Mouse (Mus musculus): Measurements from ENCODE around the gene Zic2. TPM values are rescaled to one million over a fixed set of nuclear protein-coding genes. Genes with fewer than 3 reads are reported as not detected.

Zic2 gene
- polyA plus RNA-seq, 1 experiment from 2014 or later, result 6.8 TPM

- no peak overlapping the region for H3K9ac ChIP-seq (replicated peaks)
- peaks cover 26% of the 10 kb centered on the region for H3K4me1 ChIP-seq
- peak overlapping the region; percentile 47; the same call in 1 of the 2 replicates for H3K4me3 ChIP-seq (replicated peaks)
- no peaks in the 10 kb centered on the region for H3K36me3 ChIP-seq
- peaks cover 57% of the 10 kb centered on the region for H3K27me3 ChIP-seq (replicated peaks)
- H3K27ac ChIP-seq (replicated peaks), result no peak overlapping the region; the same call in 1 of the 2 replicates
- H3K4me2 ChIP-seq, result peak overlapping the region; percentile 59
- H3K9me3 ChIP-seq (replicated peaks), result no peaks in the 10 kb centered on the region
- no peak for ATAC-seq (ENCODE audit: low FRiP score)
- 3% methylated on average over 13 of the region's 13 CpGs for WGBS
Observed at GRCm38 (mm10) chr14:122472161-122472560, 3.1 kb upstream of the Zic2 start.

DNA sequence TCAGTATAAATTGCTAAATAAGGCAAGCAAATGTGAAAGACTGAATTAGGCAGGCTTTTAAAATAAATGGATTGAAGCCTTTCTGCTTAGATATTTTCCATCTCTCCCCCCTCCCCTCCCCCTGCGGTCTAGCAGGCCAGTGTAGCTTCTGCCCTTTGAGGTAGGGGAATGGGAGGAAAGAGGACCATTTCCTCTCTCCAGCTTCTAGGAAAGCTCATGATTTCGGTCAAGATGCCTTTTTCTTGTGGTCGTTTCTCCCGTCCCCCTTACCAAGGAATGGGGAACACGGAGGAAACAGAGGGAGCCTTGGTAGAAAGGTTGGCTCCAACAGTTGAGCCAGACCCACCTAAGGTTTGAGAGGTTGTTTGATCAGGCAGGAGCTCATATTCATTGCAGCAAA lies 2.6 kb upstream of the Zic2 start:
- Histone ChIP-seq H3K36me3 (no peaks in the 10 kb centered on the region), H3K4me1 (peaks cover 26% of the 10 kb centered on the region), H3K9me3 (replicated peaks) (no peaks in the 10 kb centered on the region), H3K4me2 (peak overlapping the region; percentile 59), H3K9ac (replicated peaks) (no peak overlapping the region), H3K27me3 (replicated peaks) (peaks cover 53% of the 10 kb centered on the region), H3K27ac (replicated peaks) (peak overlapping the region; percentile 28; the same call in 1 of the 2 replicates), H3K4me3 (replicated peaks) (peak overlapping the region; percentile 47)
- ATAC-seq (ENCODE audit: low FRiP score), result no peak
- WGBS, result 11% methylated on average over 5 of the region's 5 CpGs

GRCm38 (mm10) chr14:122473211-122473751 lies 2.0 kb upstream of the Zic2 start:
- peaks cover 50% of the 10 kb centered on the region for H3K27me3 ChIP-seq (replicated peaks)
- no peaks in the 10 kb centered on the region for H3K36me3 ChIP-seq
- H3K4me2 ChIP-seq, result peak overlapping the region; percentile 59
- H3K27ac ChIP-seq (replicated peaks), result peak overlapping the region; percentile 60
- no peaks in the 10 kb centered on the region for H3K9me3 ChIP-seq (replicated peaks)
- no peak for ATAC-seq (ENCODE audit: low FRiP score)
- H3K9ac ChIP-seq (replicated peaks), result no peak overlapping the region
- 5% methylated on average over 17 of the region's 17 CpGs for WGBS
- H3K4me1 ChIP-seq, result peaks cover 26% of the 10 kb centered on the region
- H3K4me3 ChIP-seq (replicated peaks), result peak overlapping the region; percentile 47

GRCm38 (mm10) chr14:122474041-122474890 lies 969 bp upstream of the Zic2 start:
- peak overlapping the region; percentile 49 for H3K9ac ChIP-seq (replicated peaks)
- no peaks in the 10 kb centered on the region for H3K36me3 ChIP-seq
- ATAC-seq (ENCODE audit: low FRiP score), result peak; percentile 75
- H3K27ac ChIP-seq (replicated peaks), result peak overlapping the region; percentile 89
- no peaks in the 10 kb centered on the region for H3K9me3 ChIP-seq (replicated peaks)
- H3K4me2 ChIP-seq, result peak overlapping the region; percentile 59
- peaks cover 52% of the 10 kb centered on the region for H3K27me3 ChIP-seq (replicated peaks)
- peaks cover 29% of the 10 kb centered on the region for H3K4me1 ChIP-seq
- WGBS, result under 1% methylated on average over 56 of the region's 57 CpGs
- peak overlapping the region; percentile 47 for H3K4me3 ChIP-seq (replicated peaks)

- Histone ChIP-seq H3K4me3 (replicated peaks) (peak overlapping the region; percentile 47), H3K9ac (replicated peaks) (peak overlapping the region; percentile 51), H3K36me3 (no peaks in the 10 kb centered on the region), H3K9me3 (replicated peaks) (no peaks in the 10 kb centered on the region), H3K4me1 (peaks cover 29% of the 10 kb centered on the region), H3K27ac (replicated peaks) (peak overlapping the region; percentile 83), H3K4me2 (peak overlapping the region; percentile 59), H3K27me3 (replicated peaks) (peaks cover 44% of the 10 kb centered on the region)
- WGBS, result under 1% methylated on average over 63 of the region's 65 CpGs
- ATAC-seq (ENCODE audit: low FRiP score), result peak; percentile 52
Observed at GRCm38 (mm10) chr14:122475557-122476040, 364 bp downstream of the Zic2 start.

GRCm38 (mm10) chr14:122476041-122476821 lies 996 bp downstream of the Zic2 start:
- Histone ChIP-seq H3K27me3 (replicated peaks) (peaks cover 46% of the 10 kb centered on the region), H3K9ac (replicated peaks) (peak overlapping the region; percentile 51)
- WGBS, result under 1% methylated on average over 62 of the region's 62 CpGs

DNA sequence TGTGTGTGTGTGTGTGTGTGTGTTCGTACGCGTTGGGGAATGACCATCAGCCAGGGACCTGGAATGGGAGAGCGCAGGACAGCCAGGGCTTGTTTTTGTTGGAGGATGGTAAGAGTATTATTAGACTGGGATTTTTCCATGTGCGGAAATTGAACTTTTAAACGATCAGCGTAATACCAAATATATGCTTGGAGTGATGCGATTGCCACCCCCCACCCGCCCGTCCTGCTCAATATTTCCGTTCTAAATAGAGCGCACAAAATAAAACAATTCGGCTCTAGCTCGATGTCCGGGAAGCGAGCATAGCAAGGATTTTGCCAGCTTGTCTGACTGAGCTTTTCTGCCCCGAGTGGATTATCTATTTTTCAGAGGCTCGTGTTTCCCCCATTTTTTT lies 1.6 kb downstream of the Zic2 start:
- ATAC-seq (ENCODE audit: low FRiP score), result no peak
- under 1% methylated on average over 18 of the region's 18 CpGs for WGBS
- Histone ChIP-seq H3K9me3 (replicated peaks) (no peaks in the 10 kb centered on the region), H3K27ac (replicated peaks) (peak overlapping the region; percentile 83), H3K4me1 (peaks cover 29% of the 10 kb centered on the region), H3K4me2 (peak overlapping the region; percentile 59), H3K27me3 (replicated peaks) (peaks cover 47% of the 10 kb centered on the region), H3K4me3 (replicated peaks) (peak overlapping the region; percentile 47), H3K36me3 (no peaks in the 10 kb centered on the region), H3K9ac (replicated peaks) (peak overlapping the region; percentile 51)

More at GRCm38 (mm10) chr14:122476041-122476821, 996 bp downstream of the Zic2 start:
- Histone ChIP-seq H3K4me1 (peaks cover 29% of the 10 kb centered on the region), H3K9me3 (replicated peaks) (no peaks in the 10 kb centered on the region), H3K4me2 (peak overlapping the region; percentile 59), H3K36me3 (no peaks in the 10 kb centered on the region), H3K27ac (replicated peaks) (peak overlapping the region; percentile 83), H3K4me3 (replicated peaks) (peak overlapping the region; percentile 47)
- ATAC-seq (ENCODE audit: low FRiP score), result no peak

GRCm38 (mm10) chr14:122477261-122477671 lies 2.0 kb downstream of the Zic2 start:
- Histone ChIP-seq H3K4me1 (peaks cover 30% of the 10 kb centered on the region), H3K4me3 (replicated peaks) (peak overlapping the region; percentile 47), H3K9me3 (replicated peaks) (no peaks in the 10 kb centered on the region), H3K27ac (replicated peaks) (peak overlapping the region; percentile 83), H3K27me3 (replicated peaks) (peaks cover 49% of the 10 kb centered on the region), H3K4me2 (peak overlapping the region; percentile 59), H3K9ac (replicated peaks) (peak overlapping the region; percentile 51), H3K36me3 (no peaks in the 10 kb centered on the region)
- no peak for ATAC-seq (ENCODE audit: low FRiP score)
- 1% methylated on average over 20 of the region's 20 CpGs for WGBS

GRCm38 (mm10) chr14:122477971-122478573 lies 2.8 kb downstream of the Zic2 start:
- peak overlapping the region; percentile 47 for H3K4me3 ChIP-seq (replicated peaks)
- WGBS, result 6% methylated on average over 9 of the region's 9 CpGs

DNA sequence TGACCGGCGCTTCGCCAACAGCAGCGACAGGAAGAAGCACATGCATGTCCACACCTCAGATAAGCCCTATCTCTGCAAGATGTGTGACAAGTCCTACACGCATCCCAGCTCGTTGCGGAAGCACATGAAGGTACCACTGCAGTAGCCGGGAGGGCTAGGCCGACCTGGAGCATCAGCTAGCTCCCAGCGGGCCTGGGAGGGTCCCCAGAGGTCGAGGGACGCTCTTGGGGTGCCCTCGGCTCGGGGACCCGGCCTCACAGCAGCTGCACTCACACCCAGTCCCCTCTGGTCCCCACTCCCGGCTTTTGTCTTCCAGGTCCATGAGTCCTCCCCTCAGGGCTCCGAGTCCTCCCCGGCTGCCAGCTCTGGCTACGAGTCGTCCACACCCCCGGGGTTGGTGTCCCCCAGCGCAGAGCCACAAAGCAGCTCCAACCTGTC lies 3.4 kb downstream of the Zic2 start:
- peaks cover 34% of the 10 kb centered on the region for H3K4me1 ChIP-seq
- peak overlapping the region; percentile 37 for H3K9ac ChIP-seq (replicated peaks)
- no peaks in the 10 kb centered on the region for H3K36me3 ChIP-seq
- H3K27ac ChIP-seq (replicated peaks), result peak overlapping the region; percentile 58
- peaks cover 49% of the 10 kb centered on the region for H3K27me3 ChIP-seq (replicated peaks)
- WGBS, result 1% methylated on average over 22 of the region's 22 CpGs
- no peaks in the 10 kb centered on the region for H3K9me3 ChIP-seq (replicated peaks)
- H3K4me3 ChIP-seq (replicated peaks), result peak overlapping the region; percentile 47
- no peak for ATAC-seq (ENCODE audit: low FRiP score)
- H3K4me2 ChIP-seq, result peak overlapping the region; percentile 59

More at GRCm38 (mm10) chr14:122477971-122478573, 2.8 kb downstream of the Zic2 start:
- H3K27me3 ChIP-seq (replicated peaks), result peaks cover 49% of the 10 kb centered on the region
- peak overlapping the region; percentile 83 for H3K27ac ChIP-seq (replicated peaks)
- no peak for ATAC-seq (ENCODE audit: low FRiP score)
- H3K9me3 ChIP-seq (replicated peaks), result no peaks in the 10 kb centered on the region
- H3K36me3 ChIP-seq, result no peaks in the 10 kb centered on the region
- H3K4me2 ChIP-seq, result peak overlapping the region; percentile 59
- peak overlapping the region; percentile 37 for H3K9ac ChIP-seq (replicated peaks)
- H3K4me1 ChIP-seq, result peaks cover 34% of the 10 kb centered on the region

All from neural tube, embryonic 15.5 days (tissue).